Mouse (Mus musculus): ENCODE results near the gene Rab3d. TPM values are rescaled to one million over a fixed set of nuclear protein-coding genes. Genes with fewer than 3 reads are reported as not detected.

Rab3d gene
- polyA plus RNA-seq (2015; fragmentation: Nextera tagmentation; extraction: Ambion mirVana): 16.6 and 18.2 TPM in 2 replicates

- WGBS: under 1% methylated on average over 36 of the region's 36 CpGs
- H3K27me3 ChIP-seq: peaks cover 25% of the 10 kb centered on the region
- H3K27ac ChIP-seq: no peak within 1 kb of the TSS; the same call in 1 of the 2 replicates
- H3K4me1 ChIP-seq: 0 out of 2 replicates have a peak, but pooled peaks cover 11% of the 10 kb centered on the region
- no peaks in the 10 kb centered on the region for H3K9me3 ChIP-seq
- H3K4me2 ChIP-seq: peak within 1 kb of the TSS; percentile 86
- ATAC-seq (ENCODE audit: insufficient number of reproducible peaks, insufficient read depth, low FRiP score, low TSS enrichment, low read depth): peak; percentile 94
- H3K36me3 ChIP-seq: peaks cover 6% of the 10 kb centered on the region; the same call in 1 of the 2 replicates
- H3K9ac ChIP-seq: peak within 1 kb of the TSS; percentile 72
- H3K4me3 ChIP-seq: peak within 1 kb of the TSS; percentile 54
These were observed at the start of gene Rab3d for GRCm38 (mm10) chr9:21918035-21918592. Gene Rab3d (minus strand): TSS chr9:21918192.

GRCm38 (mm10) chr9:21963417-21963816 lies 45.4 kb upstream of the Rab3d start, which contains the start of gene Epor:
Gene Epor (minus strand): TSS chr9:21963506.
- Histone ChIP-seq H3K9me3 (no peaks in the 10 kb centered on the region), H3K4me1 (peaks cover 33% of the 10 kb centered on the region), H3K27me3 (peaks cover 64% of the 10 kb centered on the region), H3K36me3 (no peaks in the 10 kb centered on the region), H3K4me2 (peak within 1 kb of the TSS; percentile 84), H3K4me3 (peak within 1 kb of the TSS; percentile 49), H3K27ac (no peak within 1 kb of the TSS), H3K9ac (peak within 1 kb of the TSS; percentile 61)
- ATAC-seq (ENCODE audit: insufficient number of reproducible peaks, insufficient read depth, low FRiP score, low TSS enrichment, low read depth): no peak
- 20% methylated on average over 8 of the region's 8 CpGs for WGBS

- H3K4me3 ChIP-seq: peak overlapping the region; percentile 49
- ATAC-seq (ENCODE audit: insufficient number of reproducible peaks, insufficient read depth, low FRiP score, low TSS enrichment, low read depth): peak; percentile 77
- H3K27me3 ChIP-seq: peaks cover 59% of the 10 kb centered on the region
- peaks cover 33% of the 10 kb centered on the region for H3K4me1 ChIP-seq
- 2% methylated on average over 34 of the region's 34 CpGs for WGBS
- H3K9me3 ChIP-seq: no peaks in the 10 kb centered on the region
- H3K9ac ChIP-seq: peak overlapping the region; percentile 61
- no peak overlapping the region for H3K27ac ChIP-seq
- peaks cover 4% of the 10 kb centered on the region; the same call in 1 of the 2 replicates for H3K36me3 ChIP-seq
- peak overlapping the region; percentile 84 for H3K4me2 ChIP-seq
These were observed 44.5 kb upstream of the Rab3d start for GRCm38 (mm10) chr9:21962416-21963059.

- H3K27ac ChIP-seq: no peak overlapping the region
- peaks cover 33% of the 10 kb centered on the region for H3K4me1 ChIP-seq
- peaks cover 7% of the 10 kb centered on the region; the same call in 1 of the 2 replicates for H3K36me3 ChIP-seq
- no peak for ATAC-seq (ENCODE audit: insufficient number of reproducible peaks, insufficient read depth, low FRiP score, low TSS enrichment, low read depth)
- WGBS: under 1% methylated on average over 15 of the region's 15 CpGs
- H3K9me3 ChIP-seq: no peaks in the 10 kb centered on the region
- peaks cover 59% of the 10 kb centered on the region for H3K27me3 ChIP-seq
- peak overlapping the region; percentile 61 for H3K9ac ChIP-seq
- H3K4me3 ChIP-seq: peak overlapping the region; percentile 49
- H3K4me2 ChIP-seq: peak overlapping the region; percentile 84
These were observed 44.0 kb upstream of the Rab3d start for GRCm38 (mm10) chr9:21962010-21962409.

- Histone ChIP-seq H3K27ac (no peak overlapping the region), H3K9me3 (no peaks in the 10 kb centered on the region), H3K36me3 (peaks cover 7% of the 10 kb centered on the region; the same call in 1 of the 2 replicates), H3K4me3 (peak overlapping the region; percentile 49), H3K9ac (peak overlapping the region; percentile 61), H3K4me1 (peaks cover 36% of the 10 kb centered on the region), H3K27me3 (peaks cover 59% of the 10 kb centered on the region), H3K4me2 (peak overlapping the region; percentile 84)
- ATAC-seq (ENCODE audit: insufficient number of reproducible peaks, insufficient read depth, low FRiP score, low TSS enrichment, low read depth): no peak
- 1% methylated on average over 35 of the region's 35 CpGs for WGBS
These were observed 43.5 kb upstream of the Rab3d start for GRCm38 (mm10) chr9:21961366-21961980.

- Histone ChIP-seq H3K4me2 (peak overlapping the region; percentile 84), H3K9ac (no peak overlapping the region), H3K4me3 (0 out of 2 replicates have a peak overlapping the region, but pooled peaks have one; percentile 1), H3K27me3 (peaks cover 59% of the 10 kb centered on the region), H3K4me1 (peaks cover 39% of the 10 kb centered on the region), H3K9me3 (no peaks in the 10 kb centered on the region), H3K27ac (no peak overlapping the region), H3K36me3 (peaks cover 7% of the 10 kb centered on the region; the same call in 1 of the 2 replicates)
- WGBS: 12% methylated on average over 26 of the region's 26 CpGs
- no peak for ATAC-seq (ENCODE audit: insufficient number of reproducible peaks, insufficient read depth, low FRiP score, low TSS enrichment, low read depth)
These were observed 42.7 kb upstream of the Rab3d start for GRCm38 (mm10) chr9:21960558-21961208.

- H3K36me3 ChIP-seq: peaks cover 7% of the 10 kb centered on the region; the same call in 1 of the 2 replicates
- H3K4me2 ChIP-seq: peak overlapping the region; percentile 84; the same call in 1 of the 2 replicates
- H3K4me1 ChIP-seq: peaks cover 39% of the 10 kb centered on the region
- no peak for ATAC-seq (ENCODE audit: insufficient number of reproducible peaks, insufficient read depth, low FRiP score, low TSS enrichment, low read depth)
- H3K27ac ChIP-seq: no peak overlapping the region
- 49% methylated on average over 9 of the region's 9 CpGs for WGBS
- no peaks in the 10 kb centered on the region for H3K9me3 ChIP-seq
- H3K4me3 ChIP-seq: no peak overlapping the region
- H3K9ac ChIP-seq: no peak overlapping the region
- H3K27me3 ChIP-seq: peaks cover 59% of the 10 kb centered on the region
These were observed 42.1 kb upstream of the Rab3d start for GRCm38 (mm10) chr9:21960135-21960534.

DNA sequence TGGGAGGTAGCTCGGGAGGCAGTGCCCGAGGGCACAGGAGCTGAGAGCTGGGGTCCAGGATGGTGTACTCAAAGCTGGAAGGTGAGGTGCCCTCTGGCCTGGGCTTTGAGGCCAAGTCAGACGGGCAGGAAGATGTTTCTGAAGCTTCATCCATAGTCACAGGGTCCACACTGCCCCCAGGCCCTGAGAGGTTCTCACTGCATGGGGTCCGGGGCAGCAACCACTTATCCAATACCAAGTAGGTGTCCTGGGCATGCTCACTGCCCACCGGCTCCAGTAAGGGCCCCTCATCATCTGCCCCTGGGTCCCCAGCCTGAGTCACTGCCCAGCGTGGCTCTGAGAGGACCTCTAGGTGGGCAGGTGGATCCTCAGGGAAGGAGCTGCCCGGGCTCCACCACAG lies 41.3 kb upstream of the Rab3d start:
- H3K27me3 ChIP-seq: peaks cover 55% of the 10 kb centered on the region
- no peak for ATAC-seq (ENCODE audit: insufficient number of reproducible peaks, insufficient read depth, low FRiP score, low TSS enrichment, low read depth)

GRCm38 (mm10) chr9:21958372-21958771 lies 40.4 kb upstream of the Rab3d start:
- Histone ChIP-seq H3K9ac (no peak overlapping the region), H3K27me3 (peaks cover 46% of the 10 kb centered on the region), H3K4me1 (peaks cover 36% of the 10 kb centered on the region), H3K9me3 (no peaks in the 10 kb centered on the region), H3K36me3 (peaks cover 7% of the 10 kb centered on the region; the same call in 1 of the 2 replicates), H3K27ac (no peak overlapping the region), H3K4me3 (no peak overlapping the region), H3K4me2 (no peak overlapping the region)
- 76% methylated on average over 5 of the region's 5 CpGs for WGBS
- ATAC-seq (ENCODE audit: insufficient number of reproducible peaks, insufficient read depth, low FRiP score, low TSS enrichment, low read depth): no peak

More for the DNA sequence above, 41.3 kb upstream of the Rab3d start:
- Histone ChIP-seq H3K9ac (no peak overlapping the region), H3K9me3 (no peaks in the 10 kb centered on the region), H3K36me3 (peaks cover 7% of the 10 kb centered on the region; the same call in 1 of the 2 replicates), H3K27ac (no peak overlapping the region), H3K4me3 (no peak overlapping the region), H3K4me2 (no peak overlapping the region), H3K4me1 (peaks cover 39% of the 10 kb centered on the region)
- 81% methylated on average over 7 of the region's 7 CpGs for WGBS

GRCm38 (mm10) chr9:21955570-21956281 lies 37.7 kb upstream of the Rab3d start, which contains the start of gene Swsap1:
Gene Swsap1 (plus strand): TSS chr9:21955755.
- WGBS: under 1% methylated on average over 53 of the region's 54 CpGs
- Histone ChIP-seq H3K9me3 (no peaks in the 10 kb centered on the region), H3K27me3 (peaks cover 20% of the 10 kb centered on the region), H3K4me2 (peak within 1 kb of the TSS; percentile 71), H3K9ac (peak within 1 kb of the TSS; percentile 82), H3K4me3 (peak within 1 kb of the TSS; percentile 72), H3K4me1 (peaks cover 10% of the 10 kb centered on the region), H3K36me3 (peaks cover 7% of the 10 kb centered on the region; the same call in 1 of the 2 replicates), H3K27ac (peak within 1 kb of the TSS; percentile 91)
- peak; percentile 98 for ATAC-seq (ENCODE audit: insufficient number of reproducible peaks, insufficient read depth, low FRiP score, low TSS enrichment, low read depth)

All from embryonic facial prominence, embryonic 13.5 days (tissue).